Mouse (Mus musculus) monocyte, adult 2 months (primary cell): ENCODE data around the gene Armc12.

Experiments
- DNase-seq, 2 experiments: peaks; one replicate each; pipeline ENCODE4 v3.0.0; 2022; ENCODE audit warnings: low spot score in 2 of 2, low read depth in 1 of 2

Armc12 gene

GRCm38 (mm10) chr17:28586509-28586908 is 55.9 kb downstream of the Armc12 start:
- DNase-seq = no peak

GRCm38 (mm10) chr17:28588591-28588990 is 58.0 kb downstream of the Armc12 start:
- DNase-seq = no peak
